Comparison of ENCODE assay signal across 7 mouse cellular contexts in genomic region chr3:67568015-67568618, GRCm38 (mm10). TPM values are rescaled to one million over a fixed set of nuclear protein-coding genes. Genes with fewer than 3 reads are reported as not detected.
DNase-seq lines count a peak whose midpoint lies in the region.

No protein-coding gene starts in this region.

- H3K4me1 ChIP-seq in megakaryocyte, embryonic 14.5 days = peaks cover 6% of the 10 kb centered on the region; the same call in 1 of the 2 replicates

- H3K36me3 ChIP-seq in megakaryocyte, embryonic 14.5 days (replicated peaks; ENCODE audit: low read length) = no peaks in the 10 kb centered on the region

- H3K9me3 ChIP-seq in megakaryocyte, embryonic 14.5 days = peaks cover 11% of the 10 kb centered on the region

- peak overlapping the region; percentile 46 for H3K4me3 ChIP-seq in megakaryocyte, embryonic 14.5 days (replicated peaks)

- peak; percentile 86 for DNase-seq in ZHBTc4 (ENCODE audit: low read depth, low spot score)
- peak; percentile 53 to 61 for DNase-seq in cerebellum, postnatal 4 days (ENCODE audit: low spot score in 2 of 2)
- DNase-seq in gastrocnemius, adult 8-10 months (ENCODE audit: low spot score in 2 of 2) = peak; percentile 21 to 33
- peak; percentile 69 for DNase-seq in induced T-regulatory cell, adult 2 months (ENCODE audit: low read depth)
- peak; percentile 45 for DNase-seq in left cerebral cortex, adult 8-10 months (ENCODE audit: low spot score in 2 of 2)
- DNase-seq in right cerebral cortex, postnatal 14 days = peak; percentile 57

- peaks cover 21% of the 10 kb centered on the region for H3K27me3 ChIP-seq in megakaryocyte, embryonic 14.5 days (replicated peaks)

RNA-seq across cellular contexts. Expression of gene Mfsd1, which starts 14.4 kb away (rescaled TPM):
- total RNA-seq in gastrocnemius, adult 8-10 months (2022) = 10 to 100 TPM; 19.8 to 30.5 (median 25.2) TPM
- 10 to 100 TPM; 32.2 to 45.5 (median 40.7) TPM for total RNA-seq in left cerebral cortex, adult 8-10 months (2022)
- polyA plus RNA-seq in megakaryocyte, embryonic 14.5 days (2012; ENCODE audit: insufficient read depth, low replicate concordance) = 5.3 and 9.7 TPM in 2 replicates

RNA-seq across cellular contexts. Expression of gene Rarres1, which starts 52.8 kb away (rescaled TPM):
- total RNA-seq in gastrocnemius, adult 8-10 months (2022) = under 1 TPM; 0.29 to 0.72 (median 0.41) TPM
- total RNA-seq in left cerebral cortex, adult 8-10 months (2022) = 1 to 10 TPM; 1.6 to 2.3 (median 2.0) TPM
- polyA plus RNA-seq in megakaryocyte, embryonic 14.5 days (2012; ENCODE audit: insufficient read depth, low replicate concordance) = not detected in 2 replicates

Comparison
In these comparisons a context has a peak if more than half of its experiments do, and no peak if none do; other contexts are left out.
1. Peak in every context shown above with its lines: DNase-seq and H3K4me3 ChIP-seq.
2. DNase-seq: peak in every context shown above with its lines; median percentile 86 in ZHBTc4; 69 in induced T-regulatory cell, adult 2 months; 57 in cerebellum, postnatal 4 days; 57 in right cerebral cortex, postnatal 14 days; 45 in left cerebral cortex, adult 8-10 months; 27 in gastrocnemius, adult 8-10 months.